Mouse (Mus musculus): ENCODE results near the gene Eif3g. TPM values are rescaled to one million over a fixed set of nuclear protein-coding genes. Genes with fewer than 3 reads are reported as not detected.

Eif3g gene
- total and polyA plus RNA-seq, 3 experiments, result 175 to 475 (median 198) TPM

GRCm38 (mm10) chr9:20850179-20850578 is 48.2 kb downstream of the Eif3g start:
- no peak overlapping the region for H3K4me3 ChIP-seq (ENCODE audit: low read depth, low read length)
- H3K36me3 ChIP-seq (replicated peaks), result no peaks in the 10 kb centered on the region
- H3K9me3 ChIP-seq (replicated peaks), result no peaks in the 10 kb centered on the region
- DNase-seq (ENCODE audit: low spot score) (no peak), ATAC-seq (ENCODE audit: extremely low read depth, insufficient number of reproducible peaks, low FRiP score, poor library complexity, severe bottlenecking) (no peak)
- H3K4me1 ChIP-seq (ENCODE audit: insufficient read depth, low read depth, low read length), result no peaks in the 10 kb centered on the region
- TF ChIP-seq GATA1 (IDR thresholded peaks at IDR 0.05; ENCODE audit: borderline replicate concordance, low read length), result no peak
- TF ChIP-seq GATA2 (IDR thresholded peaks at IDR 0.05; ENCODE audit: borderline replicate concordance, low read depth, low read length), result no peak
- peaks cover 17% of the 10 kb centered on the region; the same call in 1 of the 2 replicates for H3K27me3 ChIP-seq (ENCODE audit: insufficient read depth, low read length)

Other genes with a start within 250 kb of the Eif3g start
- 13.2 and 17.6 TPM in 2 replicates for gene Pin1, start 246.5 kb downstream of the Eif3g start, total RNA-seq (2014; fragmentation: Nextera tagmentation)
- 17.0 and 21.3 TPM in 2 replicates for gene Pin1, start 246.5 kb downstream of the Eif3g start, total RNA-seq (2017)
- gene Pin1, start 246.5 kb downstream of the Eif3g start, polyA plus RNA-seq (2012), result 27.3 and 28.7 TPM in 2 replicates
- gene Olfm2, start 152.3 kb downstream of the Eif3g start, total RNA-seq (2014; fragmentation: Nextera tagmentation), result not detected in 2 replicates
- 0.06 TPM in 1 of 2 replicates, not detected in the other for gene Olfm2, start 152.3 kb downstream of the Eif3g start, total RNA-seq (2017)
- not detected in 2 replicates for gene Olfm2, start 152.3 kb downstream of the Eif3g start, polyA plus RNA-seq (2012)
- not detected in 2 replicates for gene Col5a3, start 83.6 kb downstream of the Eif3g start, total RNA-seq (2014; fragmentation: Nextera tagmentation)
- 0.11 TPM in 1 of 2 replicates, not detected in the other for gene Col5a3, start 83.6 kb downstream of the Eif3g start, total RNA-seq (2017)
- gene Col5a3, start 83.6 kb downstream of the Eif3g start, polyA plus RNA-seq (2012), result not detected in 2 replicates
- gene Rdh8, start 80.1 kb downstream of the Eif3g start, total RNA-seq (2014; fragmentation: Nextera tagmentation), result not detected in 2 replicates
- 0.06 TPM in 1 of 2 replicates, not detected in the other for gene Rdh8, start 80.1 kb downstream of the Eif3g start, total RNA-seq (2017)
- gene Rdh8, start 80.1 kb downstream of the Eif3g start, polyA plus RNA-seq (2012), result not detected in 2 replicates
- not detected in 2 replicates for gene A230050P20Rik, start 30.0 kb downstream of the Eif3g start, total RNA-seq (2014; fragmentation: Nextera tagmentation)
- gene A230050P20Rik, start 30.0 kb downstream of the Eif3g start, total RNA-seq (2017), result 0.05 TPM in 1 of 2 replicates, not detected in the other
- 0.04 and 0.05 TPM in 2 replicates for gene A230050P20Rik, start 30.0 kb downstream of the Eif3g start, polyA plus RNA-seq (2012)
- 1.2 and 5.1 TPM in 2 replicates for gene Angptl6, start 18.9 kb downstream of the Eif3g start, total RNA-seq (2014; fragmentation: Nextera tagmentation)
- gene Angptl6, start 18.9 kb downstream of the Eif3g start, total RNA-seq (2017), result 0.66 and 0.93 TPM in 2 replicates
- gene Angptl6, start 18.9 kb downstream of the Eif3g start, polyA plus RNA-seq (2012), result 2.4 and 3.1 TPM in 2 replicates
- gene Ppan, start 10.4 kb downstream of the Eif3g start, total RNA-seq (2014; fragmentation: Nextera tagmentation), result 40.3 and 47.7 TPM in 2 replicates
- 66.9 and 71.7 TPM in 2 replicates for gene Ppan, start 10.4 kb downstream of the Eif3g start, total RNA-seq (2017)
- gene Ppan, start 10.4 kb downstream of the Eif3g start, polyA plus RNA-seq (2012), result 297 and 313 TPM in 2 replicates
- gene Dnmt1, start 61.3 kb upstream of the Eif3g start, total RNA-seq (2014; fragmentation: Nextera tagmentation), result 142 and 148 TPM in 2 replicates
- gene Dnmt1, start 61.3 kb upstream of the Eif3g start, total RNA-seq (2017), result 167 and 197 TPM in 2 replicates
- 178 and 209 TPM in 2 replicates for gene Dnmt1, start 61.3 kb upstream of the Eif3g start, polyA plus RNA-seq (2012)
- 1.8 and 8.4 TPM in 2 replicates for gene S1pr2, start 78.2 kb upstream of the Eif3g start, total RNA-seq (2014; fragmentation: Nextera tagmentation)
- gene S1pr2, start 78.2 kb upstream of the Eif3g start, total RNA-seq (2017), result 2.1 and 2.8 TPM in 2 replicates
- 1.6 TPM in 2 replicates for gene S1pr2, start 78.2 kb upstream of the Eif3g start, polyA plus RNA-seq (2012)
- 38.4 and 39.6 TPM in 2 replicates for gene Mrpl4, start 104.1 kb upstream of the Eif3g start, total RNA-seq (2014; fragmentation: Nextera tagmentation)
- 39.1 and 51.5 TPM in 2 replicates for gene Mrpl4, start 104.1 kb upstream of the Eif3g start, total RNA-seq (2017)
- gene Mrpl4, start 104.1 kb upstream of the Eif3g start, polyA plus RNA-seq (2012), result 92.6 and 129 TPM in 2 replicates
- gene Icam1, start 117.4 kb upstream of the Eif3g start, total RNA-seq (2014; fragmentation: Nextera tagmentation), result 9.6 and 9.9 TPM in 2 replicates
- 15.7 and 17.1 TPM in 2 replicates for gene Icam1, start 117.4 kb upstream of the Eif3g start, total RNA-seq (2017)
- 5.0 and 5.8 TPM in 2 replicates for gene Icam1, start 117.4 kb upstream of the Eif3g start, polyA plus RNA-seq (2012)
- gene Icam4, start 130.8 kb upstream of the Eif3g start, total RNA-seq (2014; fragmentation: Nextera tagmentation), result 2.1 and 4.8 TPM in 2 replicates
- 8.2 and 10.6 TPM in 2 replicates for gene Icam4, start 130.8 kb upstream of the Eif3g start, total RNA-seq (2017)
- gene Icam4, start 130.8 kb upstream of the Eif3g start, polyA plus RNA-seq (2012), result 8.3 and 11.2 TPM in 2 replicates
- not detected in 2 replicates for gene Icam5, start 133.4 kb upstream of the Eif3g start, total RNA-seq (2014; fragmentation: Nextera tagmentation)
- gene Icam5, start 133.4 kb upstream of the Eif3g start, total RNA-seq (2017), result 0.33 and 0.99 TPM in 2 replicates
- 0.30 and 0.38 TPM in 2 replicates for gene Icam5, start 133.4 kb upstream of the Eif3g start, polyA plus RNA-seq (2012)
- not detected in 2 replicates for gene Zglp1, start 168.5 kb upstream of the Eif3g start, total RNA-seq (2014; fragmentation: Nextera tagmentation)
- not detected in 2 replicates for gene Zglp1, start 168.5 kb upstream of the Eif3g start, total RNA-seq (2017)
- 4.0 and 4.5 TPM in 2 replicates for gene Zglp1, start 168.5 kb upstream of the Eif3g start, polyA plus RNA-seq (2012)
- gene Gm49373, start 174.5 kb upstream of the Eif3g start, total RNA-seq (2014; fragmentation: Nextera tagmentation), result 0.98 and 2.2 TPM in 2 replicates
- gene Gm49373, start 174.5 kb upstream of the Eif3g start, total RNA-seq (2017), result 0.33 and 1.0 TPM in 2 replicates
- 0.61 and 1.2 TPM in 2 replicates for gene Gm49373, start 174.5 kb upstream of the Eif3g start, polyA plus RNA-seq (2012)
- 52.4 and 58.5 TPM in 2 replicates for gene Fdx1l, start 175.0 kb upstream of the Eif3g start, total RNA-seq (2014; fragmentation: Nextera tagmentation)
- gene Fdx1l, start 175.0 kb upstream of the Eif3g start, total RNA-seq (2017), result 54.3 and 56.1 TPM in 2 replicates
- gene Fdx1l, start 175.0 kb upstream of the Eif3g start, polyA plus RNA-seq (2012), result 30.6 and 31.0 TPM in 2 replicates
- 95.6 and 162 TPM in 2 replicates for gene Gm38431, start 193.4 kb upstream of the Eif3g start, total RNA-seq (2014; fragmentation: Nextera tagmentation)
- gene Gm38431, start 193.4 kb upstream of the Eif3g start, total RNA-seq (2017), result 2.1 and 2.8 TPM in 2 replicates
- 382 and 444 TPM in 2 replicates for gene Gm38431, start 193.4 kb upstream of the Eif3g start, polyA plus RNA-seq (2012)
- gene Raver1, start 193.4 kb upstream of the Eif3g start, total RNA-seq (2014; fragmentation: Nextera tagmentation), result 35.1 and 72.2 TPM in 2 replicates
- 18.5 and 19.6 TPM in 2 replicates for gene Raver1, start 193.4 kb upstream of the Eif3g start, total RNA-seq (2017)
- 0.62 and 0.92 TPM in 2 replicates for gene Raver1, start 193.4 kb upstream of the Eif3g start, polyA plus RNA-seq (2012)
- 16.1 and 16.6 TPM in 2 replicates for gene Tyk2, start 232.6 kb upstream of the Eif3g start, total RNA-seq (2014; fragmentation: Nextera tagmentation)
- 17.4 and 19.0 TPM in 2 replicates for gene Tyk2, start 232.6 kb upstream of the Eif3g start, total RNA-seq (2017)
- gene Tyk2, start 232.6 kb upstream of the Eif3g start, polyA plus RNA-seq (2012), result 17.3 and 19.0 TPM in 2 replicates

Data from G1E (cell line).